Mouse (Mus musculus) E14TG2a.4 (cell line): ENCODE measurements around the gene Hspb6.

Experiments
- CTCF ChIP-seq: conservative IDR thresholded peaks from 2 replicates; pipeline ENCODE4 v1.5.1; 2014; ENCODE audit warnings: low read length
- POU5F1 ChIP-seq: IDR thresholded peaks from 2 replicates; pipeline ENCODE4 v1.6.1; 2014; ENCODE audit warnings: low read length, borderline replicate concordance

- no peak for TF ChIP-seq CTCF
- TF ChIP-seq POU5F1, result no peak
Observed at GRCm38 (mm10) chr7:30553021-30553589, 1.1 kb downstream of the Hspb6 start.
